Mouse (Mus musculus) small intestine, adult 2 months (tissue): Measurements from ENCODE around the gene Zbtb9. TPM values are rescaled to one million over a fixed set of nuclear protein-coding genes. Genes with fewer than 3 reads are reported as not detected.
A peak's percentile ranks its signal among the peaks of the same experiment; 100 is the strongest.

Experiments
- H3K27ac ChIP-seq: fragments of 200-500 bp; 2 replicates; pipeline ENCODE4 v1.5.1; 2012; ENCODE audit warnings: low read depth, low read length, control low read depth, inconsistent platforms; ENCODE audit not compliant: insufficient read depth
- H3K27me3 ChIP-seq: fragments of 200-500 bp; 2 replicates; pipeline ENCODE4 v1.6.1; 2012; ENCODE audit warnings: mild to moderate bottlenecking, moderate library complexity, low read length, inconsistent platforms; ENCODE audit not compliant: control insufficient read depth, insufficient read depth
- H3K36me3 ChIP-seq: fragments of 200-500 bp; 2 replicates; pipeline ENCODE4 v1.6.1; 2012; ENCODE audit warnings: mild to moderate bottlenecking, low read length, control low read depth, inconsistent platforms; ENCODE audit not compliant: control insufficient read depth, insufficient read depth
- H3K4me1 ChIP-seq: fragments of 200-500 bp; 2 replicates; pipeline ENCODE4 v1.6.1; 2012; ENCODE audit warnings: low read length, inconsistent platforms, mixed read lengths; ENCODE audit not compliant: control insufficient read depth, insufficient read depth, insufficient read length
- H3K4me3 ChIP-seq: fragments of 200-500 bp; 2 replicates; pipeline ENCODE4 v1.5.1; 2012; ENCODE audit warnings: low read depth, mild to moderate bottlenecking, control low read depth, inconsistent platforms, low read length, moderate library complexity
- CTCF ChIP-seq: fragments of 200-500 bp; IDR thresholded peaks from 2 replicates; pipeline ENCODE4 v1.5.1; 2012; ENCODE audit warnings: low read depth, mild to moderate bottlenecking, control low read depth, inconsistent platforms, low read length, moderate library complexity, mixed read lengths; ENCODE audit not compliant: insufficient replicate concordance, insufficient read length; ENCODE audit errors: extremely low read depth
- POLR2A ChIP-seq: fragments of 200-500 bp; IDR thresholded peaks from 2 replicates; pipeline ENCODE4 v1.6.1; 2012; ENCODE audit warnings: low read depth, mild to moderate bottlenecking, control low read depth, inconsistent platforms, low read length, moderate library complexity
- WGBS: fragments of 180-500 bp; shearing (Covaris S2); methylation state at CpG from one replicate; pipeline ENCODE4 v1.1.7; 2018; 5-methylcytosine and 5-hydroxymethylcytosine counted together
- polyA plus RNA-seq: library from polyadenylated mRNA; depleted of rRNA; stranded (reverse); fragments of >200 nt; gene quantifications from 2 replicates; pipeline ENCODE4 v1.2.3, GENCODE M21; 2012

Gene Zbtb9
- polyA plus RNA-seq, 1 experiment, result 9.1 TPM

GRCm38 (mm10) chr17:26966993-26967392 is 6.0 kb upstream of the Zbtb9 start:
- H3K27ac ChIP-seq, result no peak overlapping the region
- no peak for TF ChIP-seq POLR2A
- TF ChIP-seq CTCF, result no peak
- no peaks in the 10 kb centered on the region; the same call in 1 of the 2 replicates for H3K4me1 ChIP-seq
- H3K27me3 ChIP-seq, result no peaks in the 10 kb centered on the region
- no peaks in the 10 kb centered on the region for H3K36me3 ChIP-seq
- 91% methylated on average over 11 of the region's 11 CpGs for WGBS
- no peak overlapping the region for H3K4me3 ChIP-seq

- Histone ChIP-seq H3K4me3 (no peak overlapping the region), H3K27me3 (no peaks in the 10 kb centered on the region), H3K36me3 (no peaks in the 10 kb centered on the region), H3K4me1 (no peaks in the 10 kb centered on the region; the same call in 1 of the 2 replicates), H3K27ac (no peak overlapping the region)
- WGBS, result 94% methylated on average over 6 of the region's 6 CpGs
- no peak for TF ChIP-seq POLR2A
- TF ChIP-seq CTCF, result no peak
Measured at GRCm38 (mm10) chr17:26967477-26967876, 5.5 kb upstream of the Zbtb9 start.

GRCm38 (mm10) chr17:26968200-26968611 is 4.8 kb upstream of the Zbtb9 start:
- no peaks in the 10 kb centered on the region for H3K36me3 ChIP-seq
- no peak overlapping the region for H3K4me3 ChIP-seq
- H3K27me3 ChIP-seq, result no peaks in the 10 kb centered on the region
- WGBS, result 87% methylated on average over 6 of the region's 6 CpGs
- TF ChIP-seq POLR2A, result no peak
- no peak for TF ChIP-seq CTCF
- no peak overlapping the region for H3K27ac ChIP-seq
- no peaks in the 10 kb centered on the region; the same call in 1 of the 2 replicates for H3K4me1 ChIP-seq

- no peak for TF ChIP-seq POLR2A
- TF ChIP-seq CTCF, result no peak
- H3K27me3 ChIP-seq, result no peaks in the 10 kb centered on the region
- 89% methylated on average over 6 of the region's 6 CpGs for WGBS
- no peaks in the 10 kb centered on the region for H3K36me3 ChIP-seq
- no peak overlapping the region for H3K4me3 ChIP-seq
- peaks cover 5% of the 10 kb centered on the region for H3K4me1 ChIP-seq
- H3K27ac ChIP-seq, result no peak overlapping the region
Measured at GRCm38 (mm10) chr17:26969257-26969656, 3.7 kb upstream of the Zbtb9 start.

GRCm38 (mm10) chr17:26970221-26970620 is 2.7 kb upstream of the Zbtb9 start:
- Histone ChIP-seq H3K4me1 (peaks cover 5% of the 10 kb centered on the region), H3K4me3 (no peak overlapping the region), H3K27ac (no peak overlapping the region), H3K36me3 (no peaks in the 10 kb centered on the region), H3K27me3 (no peaks in the 10 kb centered on the region)
- 72% methylated on average over 12 of the region's 12 CpGs for WGBS
- TF ChIP-seq CTCF (no peak), POLR2A (no peak)

GRCm38 (mm10) chr17:26971247-26971905 is 1.6 kb upstream of the Zbtb9 start:
- H3K36me3 ChIP-seq, result peaks cover 7% of the 10 kb centered on the region
- H3K4me3 ChIP-seq, result no peak overlapping the region
- H3K27me3 ChIP-seq, result no peaks in the 10 kb centered on the region
- H3K27ac ChIP-seq, result no peak overlapping the region
- TF ChIP-seq CTCF (no peak), POLR2A (no peak)
- WGBS, result 70% methylated on average over 8 of the region's 8 CpGs
- peaks cover 5% of the 10 kb centered on the region for H3K4me1 ChIP-seq

- Histone ChIP-seq H3K36me3 (peaks cover 7% of the 10 kb centered on the region), H3K27ac (no peak overlapping the region; the same call in 1 of the 2 replicates), H3K27me3 (no peaks in the 10 kb centered on the region), H3K4me3 (peak overlapping the region; percentile 97), H3K4me1 (peaks cover 5% of the 10 kb centered on the region)
- 3% methylated on average over 3 of the region's 3 CpGs for WGBS
- TF ChIP-seq POLR2A, result no peak
- TF ChIP-seq CTCF, result no peak
Measured at GRCm38 (mm10) chr17:26972107-26972506, 860 bp upstream of the Zbtb9 start.
